Mouse (Mus musculus) left cerebral cortex, adult 2 months (tissue): ENCODE results near the gene 4930555G01Rik. TPM values are rescaled to one million over a fixed set of nuclear protein-coding genes. Genes with fewer than 3 reads are reported as not detected.
"Not testable (repeated sequence)": the region's sequence is repeated elsewhere in the genome, so short reads cannot be mapped to it uniquely, and the experiment has no call there.

Experiments
- DNase-seq, 2 experiments: peaks; one replicate each; pipeline ENCODE4 v3.0.0; 2021 to 2022; ENCODE audit warnings: low spot score in 2 of 2, mixed read lengths in 1 of 2; ENCODE audit errors: extremely low spot score in 1 of 2
- H3K27ac ChIP-seq: fragments of 200-600 bp; 2 replicates; pipeline ENCODE4 v1.8.1; 2022
- H3K4me3 ChIP-seq: fragments of 200-600 bp; 2 replicates; pipeline ENCODE4 v1.8.1; 2022
- intact Hi-C: fragments of 180-260 bp; cut with DNase I; formaldehyde crosslinking; loops from one replicate; pipeline ENCODE4 v1.15.1; 2025
- long read RNA-seq, 2 experiments: library from polyadenylated mRNA; stranded (forward); transcript quantifications; one replicate each; pipeline ENCODE4 v2.0.0; 2021; ENCODE audit warnings: borderline mapping rate in 2 of 2
- total RNA-seq, 2 experiments: library from RNA; stranded (reverse); gene quantifications; 2 replicates each; pipeline ENCODE4 v1.2.3; 2021

4930555G01Rik gene
- total RNA-seq: not detected
- long read RNA-seq, experiment 1: 0 reads
- long read RNA-seq, experiment 2: 0 reads

DNA sequence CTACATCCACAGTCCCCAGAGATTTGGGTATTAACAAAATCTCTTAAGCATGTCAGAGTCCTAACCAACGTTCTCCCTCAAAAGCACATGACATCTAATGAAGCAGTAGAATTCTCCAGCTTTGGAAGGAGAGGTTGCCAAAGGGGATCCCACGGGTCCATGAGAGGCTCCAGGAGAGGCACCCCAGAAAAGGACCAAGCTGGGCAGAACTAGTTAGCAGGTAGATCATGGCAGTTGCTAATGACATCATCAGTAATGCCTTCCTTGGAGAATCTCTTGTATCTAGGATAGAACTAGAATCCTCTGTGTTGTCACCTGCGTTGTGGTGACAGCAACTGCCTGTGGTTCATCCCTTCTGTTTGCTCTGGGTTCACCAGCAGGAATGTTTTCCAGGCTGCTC lies at the start of gene 4930555G01Rik:
4930555G01Rik (plus strand) TSS at position 301 of the 400 bp plus-strand sequence.
- H3K27ac ChIP-seq, DNase-seq, intact Hi-C loops, H3K4me3 ChIP-seq: not testable (repeated sequence)

DNA sequence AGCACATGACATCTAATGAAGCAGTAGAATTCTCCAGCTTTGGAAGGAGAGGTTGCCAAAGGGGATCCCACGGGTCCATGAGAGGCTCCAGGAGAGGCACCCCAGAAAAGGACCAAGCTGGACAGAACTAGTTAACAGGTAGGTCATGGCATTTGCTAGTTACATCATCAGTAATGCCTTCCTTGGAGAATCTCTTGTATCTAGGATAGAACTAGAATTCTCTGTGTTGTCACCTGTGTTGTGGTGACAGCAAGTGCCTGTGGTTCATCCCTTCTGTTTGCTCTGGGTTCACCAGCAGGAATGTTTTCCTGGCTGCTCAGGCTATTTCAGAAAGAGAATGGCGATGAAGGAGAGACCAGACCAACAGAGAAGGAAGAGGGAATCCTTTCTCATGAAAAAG lies 34.8 kb upstream of the 4930555G01Rik start, which contains the start of gene Gm3298:
Gm3298 (plus strand) TSS at position 301 of the 400 bp plus-strand sequence.
- DNase-seq, H3K4me3 ChIP-seq, intact Hi-C loops, H3K27ac ChIP-seq: not testable (repeated sequence)

DNA sequence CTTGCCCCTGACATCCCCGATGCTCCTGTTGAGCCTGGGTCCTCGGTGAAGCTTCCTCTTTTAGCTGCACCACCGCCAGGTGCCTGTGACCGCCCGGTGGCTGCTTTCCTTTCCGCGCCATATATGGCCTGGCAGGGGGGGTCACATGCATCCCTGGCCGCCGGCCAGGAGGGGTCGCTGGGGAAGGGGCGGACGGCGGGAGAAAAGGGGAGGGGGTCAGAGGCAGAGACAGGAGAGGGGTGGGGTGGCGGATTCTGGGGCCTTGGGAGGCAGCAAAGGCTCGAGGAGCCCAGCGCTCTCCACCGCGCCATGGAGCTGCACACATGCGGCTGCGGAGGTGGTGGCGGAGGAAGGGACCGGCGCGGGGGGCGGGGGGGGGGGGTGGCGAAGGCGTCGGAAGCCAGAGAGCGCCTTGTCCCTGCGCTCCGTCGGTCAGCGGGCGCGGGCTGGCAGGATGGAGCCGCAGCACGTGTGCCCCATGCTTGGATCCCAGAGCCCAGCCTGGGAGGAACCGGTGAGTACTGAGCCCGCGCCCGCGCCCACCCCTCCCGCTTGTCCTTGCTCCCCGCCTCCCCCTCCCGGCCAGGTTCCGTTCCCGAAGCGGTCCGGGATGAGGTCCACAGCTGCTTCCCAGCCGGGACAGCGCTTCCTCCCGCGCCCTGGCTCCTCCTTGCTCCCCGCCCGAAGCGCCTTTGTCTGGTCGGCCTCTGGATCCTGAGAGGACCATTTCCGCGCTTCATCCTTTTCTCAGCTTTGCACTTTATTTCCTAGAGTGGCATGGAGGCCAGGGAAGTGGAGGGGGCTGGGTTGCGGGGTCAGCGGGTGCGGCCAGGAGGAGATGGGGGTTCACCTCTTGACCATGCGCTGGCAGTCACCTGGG lies 20.4 kb downstream of the 4930555G01Rik start, which contains the start of gene Gm8281:
Gm8281 (plus strand) TSS at position 430 of the 880 bp plus-strand sequence.
- intact Hi-C loops, H3K27ac ChIP-seq, H3K4me3 ChIP-seq, DNase-seq: not testable (repeated sequence)

Other genes with a start within 250 kb of the 4930555G01Rik start
- not detected for gene Gm3269, start 212.5 kb upstream of the 4930555G01Rik start, total RNA-seq
- 1 to 10 TPM; 5.4 to 6.1 TPM for gene Gm3264, start 195.1 kb upstream of the 4930555G01Rik start, total RNA-seq
- gene Gm3278, start 158.2 kb upstream of the 4930555G01Rik start, total RNA-seq: not detected
- gene Gm8297, start 66.7 kb upstream of the 4930555G01Rik start, total RNA-seq: not detected
- gene Gm3298, start 34.7 kb upstream of the 4930555G01Rik start, total RNA-seq: not detected
- 1 to 10 TPM in 1 of 2 experiments, under 1 TPM in 1; 0.93 to 1.1 TPM for gene Gm8281, start 20.4 kb downstream of the 4930555G01Rik start, total RNA-seq
- not detected for gene Gm8279, start 80.9 kb downstream of the 4930555G01Rik start, total RNA-seq
- not detected for gene Gm3317, start 113.9 kb downstream of the 4930555G01Rik start, total RNA-seq
- gene Gm8271, start 135.2 kb downstream of the 4930555G01Rik start, total RNA-seq: not detected
- not detected for gene Gm3526, start 210.0 kb downstream of the 4930555G01Rik start, total RNA-seq